Mouse (Mus musculus): ENCODE data around the gene Hps4. TPM values are rescaled to one million over a fixed set of nuclear protein-coding genes. Genes with fewer than 3 reads are reported as not detected.

The Hps4 gene
- polyA plus RNA-seq, 2 experiments = 28.0 to 52.5 TPM

DNA sequence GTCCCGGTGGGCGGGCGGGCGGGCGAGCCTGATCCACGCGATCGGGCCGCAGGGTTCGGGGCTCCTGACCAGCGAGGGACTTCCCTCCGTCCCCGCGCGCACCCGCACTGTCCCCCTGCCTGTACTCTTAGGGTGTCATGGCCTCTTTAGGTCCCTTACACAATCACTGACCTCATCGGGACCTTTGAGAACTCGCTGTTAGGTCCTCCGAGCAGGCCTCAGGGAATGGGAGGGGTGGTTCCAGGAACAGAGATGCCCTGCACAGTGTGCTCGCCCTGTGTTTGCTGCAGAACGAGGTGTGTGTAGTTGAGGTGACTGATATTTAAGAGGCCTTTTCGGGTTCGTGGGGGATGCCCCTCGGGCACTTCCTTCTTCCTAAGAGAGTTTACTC, 317 bp downstream of the Hps4 start:
- Histone ChIP-seq H3K27ac (replicated peaks; ENCODE audit: low read depth, low read length) (0 out of 2 replicates have a peak overlapping the region, but pooled peaks have one; percentile 48), H3K4me1 (ENCODE audit: control insufficient read depth, insufficient read depth, low read length) (peaks cover 10% of the 10 kb centered on the region), H3K4me2 (replicated peaks; ENCODE audit: low read depth, low read length, severe bottlenecking) (peak overlapping the region; percentile 71), H3K36me3 (ENCODE audit: control insufficient read depth, insufficient read depth, low read length) (peaks cover 20% of the 10 kb centered on the region), H3K4me3 (replicated peaks; ENCODE audit: low read length) (peak overlapping the region; percentile 78), H3K9me3 (ENCODE audit: control insufficient read depth, low read length) (no peaks in the 10 kb centered on the region), H3K9ac (ENCODE audit: low read depth, low read length, severe bottlenecking) (peak overlapping the region; percentile 73), H3K27me3 (ENCODE audit: control insufficient read depth, insufficient read depth, low read length) (no peaks in the 10 kb centered on the region)
- under 1% methylated on average over 19 of the region's 24 CpGs for WGBS
- DNase-seq (ENCODE audit: low spot score) (no peak), ATAC-seq (ENCODE audit: low FRiP score, low read depth) (peak; percentile 60)
- TF ChIP-seq POLR2A (IDR thresholded peaks at IDR 0.05; ENCODE audit: borderline replicate concordance, extremely low read depth, insufficient read depth, insufficient read length) = no peak

DNA sequence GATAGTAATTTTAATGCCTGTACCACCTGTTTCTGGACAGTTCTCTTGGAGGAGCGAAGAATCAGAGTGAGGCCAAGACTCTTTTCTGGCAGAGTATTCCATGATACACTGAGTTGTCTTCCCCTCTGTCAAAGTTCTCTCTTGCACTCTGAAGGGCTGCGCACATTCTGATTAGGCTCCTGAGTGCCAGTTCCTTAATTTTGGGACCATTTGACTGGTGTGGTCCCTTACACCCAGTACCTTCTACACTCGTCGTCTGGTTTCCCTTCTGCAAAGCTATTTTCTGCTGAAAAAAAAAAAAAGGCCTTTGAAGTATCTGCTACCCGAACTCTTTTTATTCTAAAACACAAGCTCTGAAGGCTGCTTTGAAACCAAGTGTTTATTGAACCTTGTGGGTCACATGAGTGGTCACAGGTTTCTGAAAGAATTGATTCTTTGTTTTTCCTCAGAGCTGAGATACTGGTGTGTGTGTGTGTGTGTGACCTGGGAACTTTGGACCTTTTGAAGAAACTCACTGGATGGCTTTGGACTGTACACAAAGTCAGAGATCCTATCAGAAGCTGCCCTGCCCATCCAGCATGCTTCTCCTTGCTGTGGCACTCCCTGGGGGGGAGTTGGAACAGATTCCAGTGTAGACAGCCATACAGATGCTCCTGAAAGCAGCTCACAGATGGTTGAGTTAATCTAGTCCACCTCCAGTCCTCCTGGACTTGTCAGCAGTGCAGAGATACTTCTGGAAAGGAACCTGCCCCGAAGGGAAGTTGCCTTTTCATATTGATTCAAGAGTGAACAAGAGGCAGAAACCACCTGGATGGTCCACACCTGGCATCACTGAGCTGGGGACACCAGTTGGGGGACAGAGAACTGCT, 1.4 kb downstream of the Hps4 start:
- Histone ChIP-seq H3K27ac (replicated peaks; ENCODE audit: low read depth, low read length) (no peak overlapping the region), H3K36me3 (ENCODE audit: control insufficient read depth, insufficient read depth, low read length) (peaks cover 18% of the 10 kb centered on the region), H3K4me3 (replicated peaks; ENCODE audit: low read length) (0 out of 2 replicates have a peak overlapping the region, but pooled peaks have one; percentile 78), H3K9me3 (ENCODE audit: control insufficient read depth, low read length) (no peaks in the 10 kb centered on the region), H3K4me2 (replicated peaks; ENCODE audit: low read depth, low read length, severe bottlenecking) (0 out of 2 replicates have a peak overlapping the region, but pooled peaks have one; percentile 71), H3K27me3 (ENCODE audit: control insufficient read depth, insufficient read depth, low read length) (no peaks in the 10 kb centered on the region), H3K9ac (ENCODE audit: low read depth, low read length, severe bottlenecking) (no peak overlapping the region), H3K4me1 (ENCODE audit: control insufficient read depth, insufficient read depth, low read length) (peaks cover 10% of the 10 kb centered on the region)
- DNase-seq (ENCODE audit: low spot score) (no peak), ATAC-seq (ENCODE audit: low FRiP score, low read depth) (no peak)
- TF ChIP-seq POLR2A (IDR thresholded peaks at IDR 0.05; ENCODE audit: borderline replicate concordance, extremely low read depth, insufficient read depth, insufficient read length) = no peak
- WGBS = 80% methylated on average over 6 of the region's 6 CpGs

DNA sequence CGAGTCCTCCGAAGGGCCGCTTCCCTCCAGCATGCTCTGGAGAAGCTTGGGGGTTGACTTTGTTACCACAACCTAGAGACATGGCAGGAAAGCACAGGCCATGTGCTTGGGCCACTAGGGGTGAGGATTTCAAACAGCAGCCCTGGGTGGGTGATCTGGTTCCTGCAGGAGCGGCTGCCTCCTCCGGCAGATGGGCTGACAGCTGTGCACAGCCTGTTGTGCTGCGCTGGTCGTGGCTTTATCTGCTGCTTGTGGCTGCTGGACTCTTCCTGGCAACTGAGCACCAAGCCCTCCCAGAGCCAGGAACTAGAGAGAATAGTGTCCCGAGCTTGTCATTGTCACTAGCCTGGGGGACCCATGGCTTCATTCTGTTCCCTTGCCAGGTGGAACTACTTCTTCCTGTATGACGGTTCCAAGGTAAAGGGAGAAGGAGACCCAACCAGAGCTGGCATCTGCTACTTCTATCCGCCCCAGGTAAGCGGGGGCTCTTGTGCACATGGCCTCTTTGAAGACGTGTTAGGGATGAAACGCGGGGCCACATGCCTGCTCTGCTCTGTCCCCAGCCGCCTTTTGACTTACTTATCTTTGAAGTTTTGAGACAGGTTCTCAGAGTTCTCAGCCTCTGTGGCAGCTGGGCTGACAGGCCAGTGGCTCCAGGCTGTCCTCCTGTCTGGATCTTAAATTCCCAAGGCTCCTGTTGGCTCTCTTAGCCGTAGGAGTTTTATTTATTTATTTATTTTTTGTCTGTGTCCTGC, 3.5 kb downstream of the Hps4 start:
- Histone ChIP-seq H3K4me1 (ENCODE audit: control insufficient read depth, insufficient read depth, low read length) (peaks cover 10% of the 10 kb centered on the region), H3K4me3 (replicated peaks; ENCODE audit: low read length) (no peak overlapping the region), H3K36me3 (ENCODE audit: control insufficient read depth, insufficient read depth, low read length) (peaks cover 32% of the 10 kb centered on the region), H3K27me3 (ENCODE audit: control insufficient read depth, insufficient read depth, low read length) (no peaks in the 10 kb centered on the region), H3K9me3 (ENCODE audit: control insufficient read depth, low read length) (no peaks in the 10 kb centered on the region), H3K27ac (replicated peaks; ENCODE audit: low read depth, low read length) (no peak overlapping the region), H3K4me2 (replicated peaks; ENCODE audit: low read depth, low read length, severe bottlenecking) (no peak overlapping the region), H3K9ac (ENCODE audit: low read depth, low read length, severe bottlenecking) (peak overlapping the region; percentile 16; the same call in 1 of the 2 replicates)
- 81% methylated on average over 16 of the region's 16 CpGs for WGBS
- no peak for ATAC-seq (ENCODE audit: low FRiP score, low read depth)
- no peak for TF ChIP-seq POLR2A (IDR thresholded peaks at IDR 0.05; ENCODE audit: borderline replicate concordance, extremely low read depth, insufficient read depth, insufficient read length)
- DNase-seq (ENCODE audit: low spot score) = no peak

DNA sequence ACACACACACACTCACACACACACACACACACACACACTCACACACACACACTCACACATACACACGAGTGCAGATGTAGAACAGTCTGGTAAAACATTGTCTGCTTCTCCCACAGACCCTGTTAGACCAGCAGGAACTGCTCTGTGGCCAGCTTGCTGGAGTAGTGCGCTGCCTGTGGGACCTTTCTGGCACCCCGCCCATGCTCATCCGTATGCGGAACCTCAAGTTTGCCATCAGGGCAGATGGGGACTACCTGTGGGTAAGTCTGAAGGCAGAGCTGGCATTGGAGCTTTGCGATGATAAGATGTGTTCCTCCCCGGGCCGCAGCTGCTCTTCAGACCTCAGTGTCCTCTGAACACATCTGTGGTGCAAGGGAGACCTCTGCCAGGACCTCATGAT, 6.3 kb downstream of the Hps4 start:
- H3K27ac ChIP-seq (replicated peaks; ENCODE audit: low read depth, low read length) = no peak overlapping the region
- no peak overlapping the region for H3K4me3 ChIP-seq (replicated peaks; ENCODE audit: low read length)
- no peaks in the 10 kb centered on the region for H3K4me1 ChIP-seq (ENCODE audit: control insufficient read depth, insufficient read depth, low read length)
- H3K4me2 ChIP-seq (replicated peaks; ENCODE audit: low read depth, low read length, severe bottlenecking) = no peak overlapping the region
- no peak for DNase-seq (ENCODE audit: low spot score)
- WGBS = 91% methylated on average over 8 of the region's 8 CpGs
- no peak for TF ChIP-seq POLR2A (IDR thresholded peaks at IDR 0.05; ENCODE audit: borderline replicate concordance, extremely low read depth, insufficient read depth, insufficient read length)
- no peaks in the 10 kb centered on the region for H3K9me3 ChIP-seq (ENCODE audit: control insufficient read depth, low read length)
- H3K36me3 ChIP-seq (ENCODE audit: control insufficient read depth, insufficient read depth, low read length) = peaks cover 54% of the 10 kb centered on the region
- no peak overlapping the region for H3K9ac ChIP-seq (ENCODE audit: low read depth, low read length, severe bottlenecking)
- ATAC-seq (ENCODE audit: low FRiP score, low read depth) = no peak
- H3K27me3 ChIP-seq (ENCODE audit: control insufficient read depth, insufficient read depth, low read length) = no peaks in the 10 kb centered on the region

- H3K4me2 ChIP-seq (replicated peaks; ENCODE audit: low read depth, low read length, severe bottlenecking) = no peak overlapping the region
- DNase-seq (ENCODE audit: low spot score) (no peak), ATAC-seq (ENCODE audit: low FRiP score, low read depth) (no peak)
- H3K27ac ChIP-seq (replicated peaks; ENCODE audit: low read depth, low read length) = no peak overlapping the region
- H3K4me1 ChIP-seq (ENCODE audit: control insufficient read depth, insufficient read depth, low read length) = no peaks in the 10 kb centered on the region
- TF ChIP-seq POLR2A (IDR thresholded peaks at IDR 0.05; ENCODE audit: borderline replicate concordance, extremely low read depth, insufficient read depth, insufficient read length) = no peak
- WGBS = 94% methylated on average over 6 of the region's 6 CpGs
- H3K9me3 ChIP-seq (ENCODE audit: control insufficient read depth, low read length) = no peaks in the 10 kb centered on the region
- no peaks in the 10 kb centered on the region for H3K27me3 ChIP-seq (ENCODE audit: control insufficient read depth, insufficient read depth, low read length)
- no peak overlapping the region for H3K9ac ChIP-seq (ENCODE audit: low read depth, low read length, severe bottlenecking)
- peaks cover 54% of the 10 kb centered on the region for H3K36me3 ChIP-seq (ENCODE audit: control insufficient read depth, insufficient read depth, low read length)
- no peak overlapping the region for H3K4me3 ChIP-seq (replicated peaks; ENCODE audit: low read length)
Observed at GRCm38 (mm10) chr5:112355493-112355892, 12.6 kb downstream of the Hps4 start.

All from limb, embryonic 14.5 days (tissue).